Mouse (Mus musculus): ENCODE results near the gene Caskin1. TPM values are rescaled to one million over a fixed set of nuclear protein-coding genes. Genes with fewer than 3 reads are reported as not detected.
A peak's percentile ranks its signal among the peaks of the same experiment; 100 is the strongest.

Caskin1 gene
- polyA plus RNA-seq, 1 experiment, result 0.52 TPM

DNA sequence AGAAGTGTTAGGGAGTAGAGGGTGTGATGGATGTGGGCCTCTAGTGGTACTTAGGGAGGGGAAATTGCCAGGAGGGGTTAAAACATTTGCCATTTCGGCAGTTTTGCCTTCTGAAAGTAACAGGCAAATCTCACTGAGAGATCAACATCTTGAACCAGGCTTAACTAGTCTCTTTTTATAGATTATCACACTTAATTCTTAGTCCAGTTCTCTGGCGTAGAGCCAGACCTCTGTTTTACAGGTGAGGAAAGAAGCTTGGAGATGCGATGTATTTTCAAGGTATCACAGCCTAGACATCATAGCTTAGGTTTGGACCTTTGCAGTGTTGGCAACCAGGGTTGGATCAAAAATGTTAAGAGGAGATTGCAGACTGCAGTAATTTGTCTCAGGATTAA lies 62.6 kb downstream of the Caskin1 start:
- Histone ChIP-seq H3K4me3 (ENCODE audit: insufficient read depth, low read depth, low read length) (peak overlapping the region; percentile 77), H3K27ac (ENCODE audit: insufficient read depth, low read depth, low read length) (peak overlapping the region; percentile 0; the same call in 1 of the 2 replicates), H3K4me1 (ENCODE audit: control insufficient read depth, insufficient read depth, low read length) (peaks cover 7% of the 10 kb centered on the region; the same call in 1 of the 2 replicates), H3K27me3 (replicated peaks; ENCODE audit: control insufficient read depth, insufficient read depth, low read length) (no peaks in the 10 kb centered on the region), H3K36me3 (ENCODE audit: control insufficient read depth, insufficient read depth, low read length) (no peaks in the 10 kb centered on the region)
- DNase-seq, result no peak
- TF ChIP-seq CTCF (conservative IDR thresholded peaks at IDR 0.05; ENCODE audit: insufficient read depth, insufficient read length, low read depth, low read length) (no peak), POLR2A (IDR thresholded peaks at IDR 0.05; ENCODE audit: low read depth, low read length) (no peak)
- 60% methylated on average over 3 of the region's 3 CpGs for WGBS

DNA sequence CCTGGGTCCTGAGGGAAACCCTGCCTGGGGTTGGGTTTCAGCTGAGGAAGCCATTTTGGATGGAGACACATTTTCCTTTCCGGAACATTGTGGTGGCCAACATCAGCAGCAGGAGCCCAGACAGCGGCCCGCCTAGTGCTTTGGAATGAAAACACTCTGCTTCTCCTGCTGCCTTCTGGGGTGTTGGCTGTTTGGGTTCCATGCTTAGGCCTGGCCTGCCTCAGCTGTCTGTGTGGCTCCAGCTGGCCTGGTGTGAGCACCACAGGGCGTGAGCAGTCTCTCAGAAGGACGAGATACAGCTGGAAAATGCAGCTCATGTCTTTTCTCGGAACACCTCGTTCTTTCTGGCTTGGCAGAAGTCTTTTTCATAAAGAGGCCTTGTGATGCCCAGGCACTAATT lies 68.7 kb downstream of the Caskin1 start:
- 74% methylated on average over 7 of the region's 7 CpGs for WGBS
- Histone ChIP-seq H3K27ac (ENCODE audit: insufficient read depth, low read depth, low read length) (no peak overlapping the region), H3K27me3 (replicated peaks; ENCODE audit: control insufficient read depth, insufficient read depth, low read length) (no peaks in the 10 kb centered on the region), H3K36me3 (ENCODE audit: control insufficient read depth, insufficient read depth, low read length) (no peaks in the 10 kb centered on the region), H3K4me1 (ENCODE audit: control insufficient read depth, insufficient read depth, low read length) (peaks cover 10% of the 10 kb centered on the region), H3K4me3 (ENCODE audit: insufficient read depth, low read depth, low read length) (no peak overlapping the region)
- no peak for DNase-seq
- TF ChIP-seq CTCF (conservative IDR thresholded peaks at IDR 0.05; ENCODE audit: insufficient read depth, insufficient read length, low read depth, low read length) (no peak), POLR2A (IDR thresholded peaks at IDR 0.05; ENCODE audit: low read depth, low read length) (no peak)

Other genes starting within 250 kb of the Caskin1 start
- gene Ccnf, start 237.1 kb upstream of the Caskin1 start, polyA plus RNA-seq (2012; rRNA removed), result 0.56 and 0.61 TPM in 2 replicates
- 0.16 and 0.31 TPM in 2 replicates for gene Abca17, start 137.5 kb upstream of the Caskin1 start, polyA plus RNA-seq (2012; rRNA removed)
- gene Abca3, start 136.7 kb upstream of the Caskin1 start, polyA plus RNA-seq (2012; rRNA removed), result 214 and 230 TPM in 2 replicates
- 73.0 and 76.9 TPM in 2 replicates for gene Rnps1, start 74.0 kb upstream of the Caskin1 start, polyA plus RNA-seq (2012; rRNA removed)
- 196 and 222 TPM in 2 replicates for gene Eci1, start 62.0 kb upstream of the Caskin1 start, polyA plus RNA-seq (2012; rRNA removed)
- gene Dnase1l2, start 45.5 kb upstream of the Caskin1 start, polyA plus RNA-seq (2012; rRNA removed), result 7.6 and 8.8 TPM in 2 replicates
- 63.7 and 72.8 TPM in 2 replicates for gene E4f1, start 18.3 kb upstream of the Caskin1 start, polyA plus RNA-seq (2012; rRNA removed)
- 38.7 and 46.5 TPM in 2 replicates for gene Pgp, start 18.2 kb upstream of the Caskin1 start, polyA plus RNA-seq (2012; rRNA removed)
- gene Bricd5, start 14.7 kb upstream of the Caskin1 start, polyA plus RNA-seq (2012; rRNA removed), result 0.56 and 0.96 TPM in 2 replicates
- 26.1 and 32.1 TPM in 2 replicates for gene Mlst8, start 9.5 kb upstream of the Caskin1 start, polyA plus RNA-seq (2012; rRNA removed)
- gene Traf7, start 39.3 kb downstream of the Caskin1 start, polyA plus RNA-seq (2012; rRNA removed), result 108 and 124 TPM in 2 replicates
- 0.56 and 0.58 TPM in 2 replicates for gene Rab26, start 45.6 kb downstream of the Caskin1 start, polyA plus RNA-seq (2012; rRNA removed)
- gene Pkd1, start 61.2 kb downstream of the Caskin1 start, polyA plus RNA-seq (2012; rRNA removed), result 34.6 and 42.9 TPM in 2 replicates
- gene Tsc2, start 144.0 kb downstream of the Caskin1 start, polyA plus RNA-seq (2012; rRNA removed), result 152 and 174 TPM in 2 replicates
- gene Nthl1, start 144.1 kb downstream of the Caskin1 start, polyA plus RNA-seq (2012; rRNA removed), result 13.6 and 15.8 TPM in 2 replicates
- 111 and 123 TPM in 2 replicates for gene Slc9a3r2, start 161.7 kb downstream of the Caskin1 start, polyA plus RNA-seq (2012; rRNA removed)
- not detected in 2 replicates for gene Npw, start 169.9 kb downstream of the Caskin1 start, polyA plus RNA-seq (2012; rRNA removed)
- 44.3 and 57.6 TPM in 2 replicates for gene Zfp598, start 181.1 kb downstream of the Caskin1 start, polyA plus RNA-seq (2012; rRNA removed)
- 1.5 and 2.2 TPM in 2 replicates for gene Syngr3, start 201.4 kb downstream of the Caskin1 start, polyA plus RNA-seq (2012; rRNA removed)
- gene Gfer, start 207.6 kb downstream of the Caskin1 start, polyA plus RNA-seq (2012; rRNA removed), result 29.8 and 34.7 TPM in 2 replicates
- 5.6 and 7.1 TPM in 2 replicates for gene Noxo1, start 207.6 kb downstream of the Caskin1 start, polyA plus RNA-seq (2012; rRNA removed)
- gene Tbl3, start 219.1 kb downstream of the Caskin1 start, polyA plus RNA-seq (2012; rRNA removed), result 48.6 and 49.4 TPM in 2 replicates
- gene Rnf151, start 229.5 kb downstream of the Caskin1 start, polyA plus RNA-seq (2012; rRNA removed), result 0.16 and 0.91 TPM in 2 replicates
- gene Rps2, start 229.5 kb downstream of the Caskin1 start, polyA plus RNA-seq (2012; rRNA removed), result 2,444 and 2,611 TPM in 2 replicates
- 626 and 656 TPM in 2 replicates for gene Ndufb10, start 235.9 kb downstream of the Caskin1 start, polyA plus RNA-seq (2012; rRNA removed)
- gene Rpl3l, start 239.2 kb downstream of the Caskin1 start, polyA plus RNA-seq (2012; rRNA removed), result 0.38 and 4.7 TPM in 2 replicates
- 169 and 209 TPM in 2 replicates for gene Msrb1, start 248.0 kb downstream of the Caskin1 start, polyA plus RNA-seq (2012; rRNA removed)

Data from kidney, adult 2 months (tissue).